Mouse (Mus musculus) forebrain, embryonic 14.5 days (tissue): ENCODE results near the gene Rsad1. TPM values are rescaled to one million over a fixed set of nuclear protein-coding genes. Genes with fewer than 3 reads are reported as not detected.

Experiments
- ATAC-seq: fragments of 200-750 bp; cut with Nextera tagmentation; 2 replicates; pipeline ENCODE4 v1.8.0; 2017; ENCODE audit warnings: mild to moderate bottlenecking, moderate library complexity
- DNase-seq: peaks from one replicate; pipeline ENCODE4 v3.0.0-alpha.2; 2015; ENCODE audit warnings: low spot score
- H3K27ac ChIP-seq: fragments of 300-500 bp; sonication (generic); 2 replicates; pipeline ENCODE4 v1.5.1; 2014; ENCODE audit warnings: low read depth, mild to moderate bottlenecking, control low read depth, low read length, moderate library complexity
- H3K27me3 ChIP-seq: fragments of 300-500 bp; sonication (generic); replicated peaks from 2 replicates; pipeline ENCODE4 v1.6.1; 2014; ENCODE audit warnings: low read length, control low read depth, mixed read lengths; ENCODE audit not compliant: control insufficient read depth, insufficient read depth
- H3K36me3 ChIP-seq: fragments of 300-500 bp; sonication (generic); 2 replicates; pipeline ENCODE4 v1.6.1; 2014; ENCODE audit warnings: low read length, control low read depth; ENCODE audit not compliant: control insufficient read depth, insufficient read depth
- H3K4me1 ChIP-seq: fragments of 300-500 bp; sonication (generic); 2 replicates; pipeline ENCODE4 v1.6.1; 2014; ENCODE audit warnings: antibody characterized with exemption, low read length, control low read depth; ENCODE audit not compliant: control insufficient read depth, insufficient read depth
- H3K4me2 ChIP-seq: fragments of 300-500 bp; sonication (generic); 2 replicates; pipeline ENCODE4 v1.6.1; 2014; ENCODE audit warnings: mild to moderate bottlenecking, control low read depth, low read length
- H3K4me3 ChIP-seq: fragments of 300-500 bp; sonication (generic); 2 replicates; pipeline ENCODE4 v1.5.1; 2014; ENCODE audit warnings: low read depth, low read length, control low read depth
- H3K9ac ChIP-seq: fragments of 300-500 bp; sonication (generic); 2 replicates; pipeline ENCODE4 v1.6.1; 2014; ENCODE audit warnings: mild to moderate bottlenecking, low read length, control low read depth, moderate library complexity
- H3K9me3 ChIP-seq: fragments of 300-500 bp; sonication (generic); replicated peaks from 2 replicates; pipeline ENCODE4 v1.6.1; 2016; ENCODE audit warnings: low read length, control low read depth, mixed read lengths; ENCODE audit not compliant: control insufficient read depth
- WGBS: fragments of 180-500 bp; shearing (Covaris S2); extraction: QIAGEN DNeasy Blood & Tissue Kit; methylation state at CpG from one replicate; pipeline ENCODE4 v1.1.7; 2014; 5-methylcytosine and 5-hydroxymethylcytosine counted together
- polyA plus RNA-seq: library from polyadenylated mRNA; unstranded; fragments of >200 nt; fragmentation: Nextera tagmentation; extraction: Ambion mirVana; gene quantifications from 2 replicates; pipeline ENCODE4 v1.2.1, GENCODE M21; 2014

Rsad1 gene
- 3.9 and 4.1 TPM in 2 replicates for polyA plus RNA-seq

- H3K4me2 ChIP-seq = peak within 1 kb of the TSS; percentile 92
- ATAC-seq (peak; percentile 92), DNase-seq (peak; percentile 95)
- H3K27ac ChIP-seq = peak within 1 kb of the TSS; percentile 70; the same call in 1 of the 2 replicates
- H3K9me3 ChIP-seq = no peaks in the 10 kb centered on the region
- H3K4me1 ChIP-seq = no peaks in the 10 kb centered on the region; the same call in 1 of the 2 replicates
- H3K4me3 ChIP-seq = peak within 1 kb of the TSS; percentile 58
- 5% methylated on average over 47 of the region's 49 CpGs for WGBS
- H3K36me3 ChIP-seq = no peaks in the 10 kb centered on the region
- peak within 1 kb of the TSS; percentile 73 for H3K9ac ChIP-seq
- no peaks in the 10 kb centered on the region for H3K27me3 ChIP-seq
These were observed at the start of gene Rsad1 for GRCm38 (mm10) chr11:94548888-94549690. TSS of gene Rsad1 (minus strand) at chr11:94549255.

- H3K36me3 ChIP-seq = no peaks in the 10 kb centered on the region
- no peak for ATAC-seq
- no peak overlapping the region for H3K4me3 ChIP-seq
- no peaks in the 10 kb centered on the region for H3K4me1 ChIP-seq
- H3K27ac ChIP-seq = no peak overlapping the region
- no peaks in the 10 kb centered on the region for H3K9me3 ChIP-seq
- DNase-seq = no peak
- H3K4me2 ChIP-seq = no peak overlapping the region
- 77% methylated on average over 6 of the region's 6 CpGs for WGBS
- H3K9ac ChIP-seq = no peak overlapping the region
- H3K27me3 ChIP-seq = no peaks in the 10 kb centered on the region
These were observed 49.5 kb upstream of the Rsad1 start for GRCm38 (mm10) chr11:94598437-94599120.

GRCm38 (mm10) chr11:94597319-94597718 is 48.3 kb upstream of the Rsad1 start:
- ATAC-seq (no peak), DNase-seq (no peak)
- Histone ChIP-seq H3K9ac (no peak overlapping the region), H3K9me3 (no peaks in the 10 kb centered on the region), H3K4me1 (no peaks in the 10 kb centered on the region), H3K36me3 (no peaks in the 10 kb centered on the region), H3K4me3 (no peak overlapping the region), H3K27ac (no peak overlapping the region), H3K27me3 (no peaks in the 10 kb centered on the region), H3K4me2 (no peak overlapping the region)
- 79% methylated on average over 4 of the region's 4 CpGs for WGBS

GRCm38 (mm10) chr11:94596311-94596852 is 47.3 kb upstream of the Rsad1 start:
- H3K9me3 ChIP-seq = no peaks in the 10 kb centered on the region
- 69% methylated on average over 7 of the region's 7 CpGs for WGBS
- H3K4me1 ChIP-seq = no peaks in the 10 kb centered on the region
- no peaks in the 10 kb centered on the region for H3K36me3 ChIP-seq
- no peak overlapping the region for H3K27ac ChIP-seq
- no peak overlapping the region for H3K4me2 ChIP-seq
- H3K27me3 ChIP-seq = no peaks in the 10 kb centered on the region
- DNase-seq (no peak), ATAC-seq (no peak)
- H3K9ac ChIP-seq = no peak overlapping the region
- no peak overlapping the region for H3K4me3 ChIP-seq

GRCm38 (mm10) chr11:94587511-94587910 is 38.5 kb upstream of the Rsad1 start:
- H3K9me3 ChIP-seq = no peaks in the 10 kb centered on the region
- H3K4me3 ChIP-seq = no peak overlapping the region
- DNase-seq (no peak), ATAC-seq (no peak)
- H3K36me3 ChIP-seq = no peaks in the 10 kb centered on the region
- WGBS = 87% methylated on average over 6 of the region's 6 CpGs
- no peak overlapping the region for H3K9ac ChIP-seq
- H3K27me3 ChIP-seq = no peaks in the 10 kb centered on the region
- no peaks in the 10 kb centered on the region for H3K4me1 ChIP-seq
- H3K4me2 ChIP-seq = no peak overlapping the region
- H3K27ac ChIP-seq = no peak overlapping the region

- Histone ChIP-seq H3K9ac (no peak overlapping the region), H3K9me3 (no peaks in the 10 kb centered on the region), H3K27me3 (no peaks in the 10 kb centered on the region), H3K4me2 (no peak overlapping the region), H3K36me3 (no peaks in the 10 kb centered on the region), H3K27ac (no peak overlapping the region), H3K4me1 (no peaks in the 10 kb centered on the region), H3K4me3 (no peak overlapping the region)
- no peak for DNase-seq
- WGBS = 95% methylated on average over 9 of the region's 9 CpGs
- ATAC-seq = no peak
These were observed 36.0 kb upstream of the Rsad1 start for GRCm38 (mm10) chr11:94585091-94585490.

- Histone ChIP-seq H3K4me1 (no peaks in the 10 kb centered on the region), H3K36me3 (no peaks in the 10 kb centered on the region), H3K27ac (no peak overlapping the region), H3K4me3 (no peak overlapping the region), H3K4me2 (no peak overlapping the region), H3K9ac (no peak overlapping the region), H3K27me3 (no peaks in the 10 kb centered on the region), H3K9me3 (no peaks in the 10 kb centered on the region)
- no peak for ATAC-seq
- no peak for DNase-seq
- WGBS = 95% methylated on average over 5 of the region's 5 CpGs
These were observed 31.2 kb upstream of the Rsad1 start for GRCm38 (mm10) chr11:94580111-94580740.

- H3K4me3 ChIP-seq = no peak overlapping the region
- no peak overlapping the region for H3K27ac ChIP-seq
- H3K4me1 ChIP-seq = no peaks in the 10 kb centered on the region
- DNase-seq (no peak), ATAC-seq (no peak)
- no peaks in the 10 kb centered on the region for H3K36me3 ChIP-seq
- H3K4me2 ChIP-seq = no peak overlapping the region
- WGBS = 87% methylated on average over 9 of the region's 9 CpGs
- H3K9ac ChIP-seq = no peak overlapping the region
- no peaks in the 10 kb centered on the region for H3K27me3 ChIP-seq
- no peaks in the 10 kb centered on the region for H3K9me3 ChIP-seq
These were observed 27.3 kb upstream of the Rsad1 start for GRCm38 (mm10) chr11:94576361-94576760.
